Mouse (Mus musculus): ENCODE results near the gene Tshz2.

Tshz2 gene

GRCm38 (mm10) chr2:169870503-169870902 is 237.7 kb downstream of the Tshz2 start:
- CTCF ChIA-PET, result no interaction called here

GRCm38 (mm10) chr2:169871436-169872060 is 238.7 kb downstream of the Tshz2 start:
- CTCF ChIA-PET, result no interaction called here

GRCm38 (mm10) chr2:169873442-169873841 is 240.6 kb downstream of the Tshz2 start:
- CTCF ChIA-PET, result no interaction called here

- CTCF ChIA-PET, result no interaction called here
Measured at GRCm38 (mm10) chr2:169887921-169888320, 255.1 kb downstream of the Tshz2 start.

- CTCF ChIA-PET, result no interaction called here
Measured at GRCm38 (mm10) chr2:169892441-169893038, 259.7 kb downstream of the Tshz2 start.

- CTCF ChIA-PET, result interaction anchor here (0.7 kb wide), 1 partner anchor 91 kb away, joined by 3 read pairs; no protein-coding TSS in a partner anchor
Measured at GRCm38 (mm10) chr2:169902896-169903295, 270.1 kb downstream of the Tshz2 start.

GRCm38 (mm10) chr2:169906396-169906795 is 273.6 kb downstream of the Tshz2 start:
- CTCF ChIA-PET, result no interaction called here

- CTCF ChIA-PET, result no interaction called here
Measured at GRCm38 (mm10) chr2:169907979-169908378, 275.2 kb downstream of the Tshz2 start.

GRCm38 (mm10) chr2:169910606-169911005 is 277.8 kb downstream of the Tshz2 start:
- CTCF ChIA-PET, result no interaction called here

GRCm38 (mm10) chr2:169912826-169913225 is 280.0 kb downstream of the Tshz2 start:
- CTCF ChIA-PET, result no interaction called here

- CTCF ChIA-PET, result no interaction called here
Measured at GRCm38 (mm10) chr2:169914903-169915302, 282.1 kb downstream of the Tshz2 start.

GRCm38 (mm10) chr2:169915326-169915725 is 282.5 kb downstream of the Tshz2 start:
- CTCF ChIA-PET, result no interaction called here

GRCm38 (mm10) chr2:169919111-169919695 is 286.4 kb downstream of the Tshz2 start:
- CTCF ChIA-PET, result no interaction called here

- CTCF ChIA-PET, result no interaction called here
Measured at GRCm38 (mm10) chr2:169924177-169924810, 291.5 kb downstream of the Tshz2 start.

GRCm38 (mm10) chr2:169925466-169925865 is 292.7 kb downstream of the Tshz2 start:
- CTCF ChIA-PET, result no interaction called here

- CTCF ChIA-PET, result no interaction called here
Measured at GRCm38 (mm10) chr2:169926016-169926415, 293.2 kb downstream of the Tshz2 start.

- CTCF ChIA-PET, result no interaction called here
Measured at GRCm38 (mm10) chr2:169927401-169927800, 294.6 kb downstream of the Tshz2 start.

- CTCF ChIA-PET, result no interaction called here
Measured at GRCm38 (mm10) chr2:169928447-169929120, 295.8 kb downstream of the Tshz2 start.

GRCm38 (mm10) chr2:169929540-169930497 is 297.0 kb downstream of the Tshz2 start:
- CTCF ChIA-PET, result no interaction called here

- CTCF ChIA-PET, result no interaction called here
Measured at GRCm38 (mm10) chr2:169935642-169936041, 302.8 kb downstream of the Tshz2 start.
